Comparison of ENCODE assay signal across 8 mouse cellular contexts in genomic region chr4:120149142-120149524, GRCm38 (mm10). TPM values are rescaled to one million over a fixed set of nuclear protein-coding genes. Genes with fewer than 3 reads are reported as not detected.
DNase-seq lines count a peak whose midpoint lies in the region; TF ChIP-seq lines count a peak whose summit lies in the region.

No protein-coding gene starts in this region.

- no peaks in the 10 kb centered on the region for H3K36me3 ChIP-seq in testis, adult 2 months (ENCODE audit: control insufficient read depth, insufficient read depth, low read length)
- H3K36me3 ChIP-seq in myocyte (ENCODE audit: control insufficient read depth, insufficient read depth): no peaks in the 10 kb centered on the region

- H3K4me3 ChIP-seq in testis, adult 2 months (ENCODE audit: control insufficient read depth, low read depth, low read length): peak overlapping the region; percentile 79
- no peak overlapping the region for H3K4me3 ChIP-seq in myocyte

- DNase-seq in cerebellum, adult 18-20 months: peak; percentile 39 to 52
- no peak for DNase-seq in cerebellum, postnatal 36 days
- no peak for DNase-seq in testis, postnatal 10 days (ENCODE audit: low spot score)
- peak; percentile 3 for DNase-seq in hindlimb bud, embryonic 11.5 days (ENCODE audit: extremely low spot score, low read depth, low spot score)
- DNase-seq in urinary bladder, postnatal 4 days (ENCODE audit: low spot score in 2 of 2): no peak
- no peak for DNase-seq in adrenal gland, postnatal 10 days

- H3ac ChIP-seq in myocyte (ENCODE audit: control insufficient read depth, insufficient read length): no peak overlapping the region

- peak overlapping the region; percentile 57 for H3K4me2 ChIP-seq in myocyte (ENCODE audit: low read depth)

- H3K4me1 ChIP-seq in testis, adult 2 months (ENCODE audit: control insufficient read depth, insufficient read depth, low read length): peaks cover 10% of the 10 kb centered on the region

- H3K79me2 ChIP-seq in myocyte (ENCODE audit: control insufficient read depth, insufficient read depth): no peaks in the 10 kb centered on the region

- peak; percentile 88 for TF ChIP-seq CTCF in testis, adult 2 months (IDR thresholded peaks at IDR 0.05; ENCODE audit: control insufficient read depth, insufficient read depth, insufficient replicate concordance, low read depth, low read length)

- no peaks in the 10 kb centered on the region; the same call in 1 of the 2 replicates for H3K27me3 ChIP-seq in testis, adult 2 months (ENCODE audit: control insufficient read depth, insufficient read depth, low read length)
- no peaks in the 10 kb centered on the region for H3K27me3 ChIP-seq in myocyte (ENCODE audit: control insufficient read depth, insufficient read depth, insufficient read length)

- no peak for TF ChIP-seq POLR2A in testis, adult 2 months (IDR thresholded peaks at IDR 0.05; ENCODE audit: control insufficient read depth, low read depth, low read length)
- TF ChIP-seq POLR2A in myocyte (IDR thresholded peaks at IDR 0.05; ENCODE audit: insufficient read length, low read depth): no peak

- no peak overlapping the region for H3K27ac ChIP-seq in testis, adult 2 months (ENCODE audit: control insufficient read depth, insufficient read depth, low read depth, low read length)

TF ChIP-seq in myocyte, 11 proteins besides CTCF, POLR2A, EP300 and RAD21:
- TF ChIP-seq POLR2AphosphoS2 (IDR thresholded peaks at IDR 0.05; ENCODE audit: insufficient read length, low read depth): no peak
- TF ChIP-seq MYOG (IDR thresholded peaks at IDR 0.05; ENCODE audit: control insufficient read depth in 1 of 3, insufficient read depth in 1 of 3, insufficient read length in 2 of 3, low read depth in 2 of 3): peak in 1 of 3 experiments; percentile 11
- TF ChIP-seq CEBPB (IDR thresholded peaks at IDR 0.05; ENCODE audit: insufficient read depth, poor library complexity, severe bottlenecking): no peak
- TF ChIP-seq REST (IDR thresholded peaks at IDR 0.05; ENCODE audit: insufficient read depth, insufficient read length): no peak
- TF ChIP-seq MYOD1 (IDR thresholded peaks at IDR 0.05; ENCODE audit: control insufficient read depth in 1 of 3, insufficient read length in 2 of 3, low read depth in 2 of 3): peak in 2 of 3 experiments; percentile 30 to 61

RNA-seq across cellular contexts. Expression of gene Edn2, which starts 11.9 kb away (rescaled TPM):
- not detected in 2 replicates for polyA plus RNA-seq in testis, adult 2 months (2012; rRNA removed)
- polyA plus RNA-seq in myocyte (2012; fragmentation: generic; extraction: Trizol): not detected
- total RNA-seq in adrenal gland, postnatal 10 days (2021): not detected

Comparison
In these comparisons a context has a peak if more than half of its experiments do, and no peak if none do; other contexts are left out.
1. DNase-seq: peak in cerebellum, adult 18-20 months (2 of 2) and hindlimb bud, embryonic 11.5 days (single experiment); none in cerebellum, postnatal 36 days (0 of 2), testis, postnatal 10 days (single experiment), urinary bladder, postnatal 4 days (0 of 2) and adrenal gland, postnatal 10 days (single experiment).